Mouse (Mus musculus) hindbrain, postnatal 0 days (tissue): Measurements from ENCODE around the gene Anxa5. TPM values are rescaled to one million over a fixed set of nuclear protein-coding genes. Genes with fewer than 3 reads are reported as not detected.
A peak's percentile ranks its signal among the peaks of the same experiment; 100 is the strongest.

ENCODE experiments used
- ATAC-seq: fragments of 200-750 bp; cut with Nextera tagmentation; 2 replicates; pipeline ENCODE4 v1.8.0; 2017; ENCODE audit warnings: mild to moderate bottlenecking, moderate TSS enrichment, moderate library complexity
- DNase-seq: peaks from one replicate; pipeline ENCODE4 v3.0.0-alpha.2; 2015; ENCODE audit warnings: low spot score
- H3K27ac ChIP-seq: fragments of 300-500 bp; sonication (generic); 2 replicates; pipeline ENCODE4 v1.5.1; 2014; ENCODE audit warnings: mild to moderate bottlenecking
- H3K27me3 ChIP-seq: fragments of 300-500 bp; sonication (generic); 2 replicates; pipeline ENCODE4 v1.6.1; 2014; ENCODE audit warnings: low read length, mixed read lengths; ENCODE audit not compliant: insufficient read depth
- H3K36me3 ChIP-seq: fragments of 300-500 bp; sonication (generic); 2 replicates; pipeline ENCODE4 v1.6.1; 2014; ENCODE audit warnings: low read length, mixed read lengths; ENCODE audit not compliant: insufficient read depth
- H3K4me1 ChIP-seq: fragments of 300-500 bp; sonication (generic); 2 replicates; pipeline ENCODE4 v1.6.1; 2014; ENCODE audit warnings: antibody characterized with exemption, low read length, mixed read lengths; ENCODE audit not compliant: insufficient read depth
- H3K4me2 ChIP-seq: fragments of 300-500 bp; sonication (generic); 2 replicates; pipeline ENCODE4 v1.6.1; 2014; ENCODE audit warnings: low read depth, mild to moderate bottlenecking, low read length, moderate library complexity, mixed read lengths
- H3K4me3 ChIP-seq: fragments of 300-500 bp; sonication (generic); 2 replicates; pipeline ENCODE4 v1.5.1; 2014; ENCODE audit warnings: low read length
- H3K9ac ChIP-seq: fragments of 300-500 bp; sonication (generic); replicated peaks from 2 replicates; pipeline ENCODE4 v1.6.1; 2014; ENCODE audit warnings: mild to moderate bottlenecking, low read length, moderate library complexity, mixed read lengths
- H3K9me3 ChIP-seq: fragments of 300-500 bp; sonication (generic); 2 replicates; pipeline ENCODE4 v1.6.1; 2016; ENCODE audit warnings: low read length, mixed read lengths
- CTCF ChIP-seq: IDR thresholded peaks from 2 replicates; pipeline ENCODE4 v1.5.1; 2016; ENCODE audit warnings: antibody characterized with exemption, control low read depth, low read depth
- WGBS: fragments of 180-500 bp; shearing (Covaris S2); extraction: QIAGEN DNeasy Blood & Tissue Kit; methylation state at CpG from one replicate; pipeline ENCODE4 v1.1.7; 2014; 5-methylcytosine and 5-hydroxymethylcytosine counted together
- polyA plus RNA-seq: library from polyadenylated mRNA; unstranded; fragments of >200 nt; fragmentation: Nextera tagmentation; extraction: Ambion mirVana; gene quantifications from 2 replicates; pipeline ENCODE4 v1.2.1, GENCODE M21; 2015
- total RNA-seq: library from RNA; depleted of rRNA; stranded (reverse); fragments of >200 nt; gene quantifications from 2 replicates; pipeline ENCODE4 v1.2.3, GENCODE M21; 2014; rRNA removed

Gene Anxa5
- total RNA-seq (31.8 and 33.5 TPM in 2 replicates), polyA plus RNA-seq (54.0 and 55.5 TPM in 2 replicates)

DNA sequence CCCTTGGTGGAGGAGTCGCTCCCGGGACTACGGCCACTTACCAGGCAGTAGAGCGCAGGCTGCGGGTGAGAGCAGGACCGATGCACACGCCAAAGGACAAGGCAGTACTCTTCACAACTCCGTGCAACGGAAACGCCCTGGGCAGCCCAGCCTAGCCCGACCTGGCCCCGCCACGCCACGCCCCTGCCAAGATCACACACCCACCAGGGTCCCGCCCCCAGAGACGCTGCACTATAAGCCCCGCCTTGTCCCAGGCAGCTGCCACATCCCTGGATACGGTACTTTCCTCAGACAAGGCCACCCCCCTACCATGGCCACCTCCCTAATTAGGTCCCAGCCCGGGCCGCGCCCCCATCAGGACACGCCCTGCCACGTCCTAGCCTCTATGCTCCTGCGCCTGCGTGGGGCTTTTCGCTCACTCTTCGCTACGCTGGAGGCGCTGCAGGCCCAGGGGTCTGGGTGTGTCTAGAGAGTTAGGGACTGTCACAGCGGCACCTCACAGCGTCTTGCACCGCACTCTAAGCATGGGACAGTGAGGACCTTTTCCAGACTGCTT lies at the start of gene Anxa5, which contains the start of gene 1810062G17Rik:
Gene Anxa5, minus strand, starts transcription at position 363 of the 556 bp plus-strand sequence.
Gene 1810062G17Rik, plus strand, starts transcription at position 406 of the 556 bp plus-strand sequence.
- Histone ChIP-seq H3K9me3 (no peaks in the 10 kb centered on the region), H3K9ac (peak within 1 kb of the TSS; percentile 59), H3K4me3 (peak within 1 kb of the TSS; percentile 62), H3K4me1 (peaks cover 5% of the 10 kb centered on the region; the same call in 1 of the 2 replicates), H3K27me3 (no peaks in the 10 kb centered on the region), H3K36me3 (no peaks in the 10 kb centered on the region), H3K27ac (peak within 1 kb of the TSS; percentile 64), H3K4me2 (peak within 1 kb of the TSS; percentile 98)
- TF ChIP-seq CTCF = peak; percentile 73
- under 1% methylated on average over 30 of the region's 32 CpGs for WGBS
- DNase-seq (peak; percentile 87), ATAC-seq (peak; percentile 98)

DNA sequence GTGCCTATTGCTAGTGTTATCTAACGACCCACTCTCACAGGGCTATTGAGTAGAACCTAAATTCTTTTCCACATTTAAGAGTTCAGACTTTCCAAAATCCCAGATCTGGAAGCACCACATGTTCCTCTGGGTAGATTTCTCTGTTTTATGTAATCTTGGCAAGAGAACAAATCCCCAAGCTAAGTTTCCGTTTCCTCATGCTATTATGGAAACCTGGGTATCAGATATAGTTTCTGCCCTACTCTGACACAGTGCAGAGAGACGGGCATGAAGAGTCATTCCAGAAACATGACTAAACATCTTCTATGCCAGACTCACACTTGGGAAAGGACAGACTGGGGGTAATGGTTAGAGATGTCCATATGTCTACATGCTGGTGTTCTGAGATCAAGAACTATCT lies 48.8 kb upstream of the Anxa5 start:
- Histone ChIP-seq H3K9ac (no peak overlapping the region), H3K4me3 (no peak overlapping the region), H3K9me3 (no peaks in the 10 kb centered on the region), H3K4me2 (no peak overlapping the region), H3K4me1 (peaks cover 4% of the 10 kb centered on the region; the same call in 1 of the 2 replicates), H3K27me3 (peaks cover 14% of the 10 kb centered on the region; the same call in 1 of the 2 replicates), H3K36me3 (no peaks in the 10 kb centered on the region), H3K27ac (no peak overlapping the region)
- no peak for DNase-seq
- no peak for TF ChIP-seq CTCF
- no peak for ATAC-seq
- 86% methylated on average over 3 of the region's 3 CpGs for WGBS

DNA sequence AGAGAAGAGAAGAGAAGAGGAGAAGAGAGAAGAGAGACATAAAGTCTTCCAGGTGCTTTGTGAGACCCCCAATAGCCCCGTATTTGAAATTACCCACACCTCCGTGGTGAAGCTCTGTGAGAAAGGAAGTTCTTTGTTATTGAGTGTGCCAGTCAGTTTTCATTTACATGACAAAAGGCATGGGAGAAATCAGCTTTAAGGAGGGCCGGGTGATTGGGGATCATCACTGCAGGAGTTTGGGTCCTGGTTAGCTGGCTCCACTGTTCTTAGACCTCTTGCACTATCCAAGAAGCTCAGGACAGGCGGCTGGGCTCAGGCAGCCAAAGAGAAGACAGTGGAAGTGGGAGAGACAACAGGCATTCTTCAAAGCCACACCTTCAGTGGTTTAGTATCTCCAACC lies 46.4 kb upstream of the Anxa5 start:
- no peak for DNase-seq
- 8% methylated on average over 4 of the region's 4 CpGs for WGBS
- no peaks in the 10 kb centered on the region for H3K36me3 ChIP-seq
- ATAC-seq = no peak
- H3K27me3 ChIP-seq = peaks cover 14% of the 10 kb centered on the region; the same call in 1 of the 2 replicates
- H3K9ac ChIP-seq = no peak overlapping the region
- H3K9me3 ChIP-seq = no peaks in the 10 kb centered on the region
- no peak overlapping the region for H3K4me3 ChIP-seq
- no peak overlapping the region for H3K27ac ChIP-seq
- H3K4me1 ChIP-seq = peaks cover 4% of the 10 kb centered on the region; the same call in 1 of the 2 replicates
- peak overlapping the region; percentile 99; the same call in 1 of the 2 replicates for H3K4me2 ChIP-seq
- TF ChIP-seq CTCF = no peak

GRCm38 (mm10) chr3:36521073-36522060 lies 45.7 kb upstream of the Anxa5 start, which contains the start of gene Gm11549:
TSS of gene Gm11549 (minus strand) at chr3:36521813.
- 1% methylated on average over 51 of the region's 51 CpGs for WGBS
- H3K36me3 ChIP-seq = no peaks in the 10 kb centered on the region
- peak within 1 kb of the TSS; percentile 99 for H3K4me2 ChIP-seq
- DNase-seq (peak; percentile 30), ATAC-seq (peak; percentile 58)
- TF ChIP-seq CTCF = no peak
- peak within 1 kb of the TSS; percentile 57 for H3K4me3 ChIP-seq
- no peaks in the 10 kb centered on the region for H3K9me3 ChIP-seq
- peaks cover 14% of the 10 kb centered on the region; the same call in 1 of the 2 replicates for H3K27me3 ChIP-seq
- peak within 1 kb of the TSS; percentile 48 for H3K9ac ChIP-seq
- peaks cover 4% of the 10 kb centered on the region; the same call in 1 of the 2 replicates for H3K4me1 ChIP-seq
- no peak within 1 kb of the TSS for H3K27ac ChIP-seq

DNA sequence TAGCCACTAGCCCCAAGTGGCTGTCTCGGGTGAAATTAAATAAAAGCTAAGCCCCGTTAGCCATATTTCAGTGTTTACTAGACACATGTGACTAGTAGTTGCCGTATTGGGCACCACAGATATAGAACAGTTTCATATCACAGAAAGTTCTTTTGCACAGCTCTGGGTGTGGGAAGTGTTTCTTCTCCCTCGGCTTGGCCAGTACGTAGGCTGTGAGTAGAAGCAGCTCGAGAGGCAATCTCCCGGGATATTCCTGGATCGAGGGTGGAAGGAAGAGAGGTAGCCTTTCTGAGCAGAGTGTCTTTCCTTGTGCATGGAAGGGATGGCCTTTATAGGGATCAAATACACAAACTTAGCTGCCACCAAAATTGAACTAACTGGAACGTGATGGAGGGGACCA lies 40.5 kb upstream of the Anxa5 start:
- WGBS = 89% methylated on average over 9 of the region's 9 CpGs
- Histone ChIP-seq H3K9ac (no peak overlapping the region), H3K27ac (no peak overlapping the region), H3K4me1 (peaks cover 4% of the 10 kb centered on the region; the same call in 1 of the 2 replicates), H3K4me2 (no peak overlapping the region), H3K4me3 (no peak overlapping the region), H3K9me3 (no peaks in the 10 kb centered on the region), H3K27me3 (0 out of 2 replicates have a peak, but pooled peaks cover 6% of the 10 kb centered on the region), H3K36me3 (no peaks in the 10 kb centered on the region)
- no peak for DNase-seq
- ATAC-seq = no peak
- TF ChIP-seq CTCF = no peak

DNA sequence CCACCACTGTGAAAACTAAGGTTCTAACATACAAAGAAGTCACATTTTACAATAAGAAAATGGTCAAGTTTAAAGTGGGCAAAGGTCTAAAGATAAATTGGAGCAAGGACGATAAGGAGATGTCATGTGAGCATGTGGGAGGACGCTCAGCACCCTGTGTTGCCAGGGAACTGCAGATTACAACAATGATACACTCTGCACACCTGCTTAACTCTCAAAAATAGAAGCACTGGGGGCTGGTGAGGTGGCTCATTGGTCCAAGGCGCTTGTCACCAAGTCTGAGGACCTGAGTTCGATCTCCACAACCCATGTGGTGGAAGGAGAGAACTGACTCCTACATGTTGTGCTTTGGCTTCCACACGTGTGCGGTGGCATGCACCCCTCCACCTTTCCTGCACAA lies 35.8 kb upstream of the Anxa5 start:
- no peak overlapping the region for H3K4me3 ChIP-seq
- no peaks in the 10 kb centered on the region for H3K27me3 ChIP-seq
- no peaks in the 10 kb centered on the region; the same call in 1 of the 2 replicates for H3K4me1 ChIP-seq
- H3K27ac ChIP-seq = no peak overlapping the region
- no peak for TF ChIP-seq CTCF
- ATAC-seq (no peak), DNase-seq (no peak)
- H3K9ac ChIP-seq = no peak overlapping the region
- H3K4me2 ChIP-seq = no peak overlapping the region
- 87% methylated on average over 6 of the region's 6 CpGs for WGBS
- H3K36me3 ChIP-seq = no peaks in the 10 kb centered on the region
- no peaks in the 10 kb centered on the region for H3K9me3 ChIP-seq
